Mouse (Mus musculus) liver, embryonic 14.5 days (tissue): ENCODE results near the gene Catsper3.

Experiments
- CTCF ChIP-seq: IDR thresholded peaks from 2 replicates; pipeline ENCODE4 v1.5.1; 2016; ENCODE audit warnings: antibody characterized with exemption, low read depth, control low read depth
- EP300 ChIP-seq: IDR thresholded peaks from 2 replicates; pipeline ENCODE4 v1.6.1; 2016; ENCODE audit warnings: antibody characterized with exemption, low read depth

- TF ChIP-seq CTCF (no peak), EP300 (no peak)
These were observed 10.0 kb upstream of the Catsper3 start for GRCm38 (mm10) chr13:55774352-55774751.
